Mouse (Mus musculus) heart, embryonic 16.5 days (tissue): Measurements from ENCODE around the gene Ltbp1. TPM values are rescaled to one million over a fixed set of nuclear protein-coding genes. Genes with fewer than 3 reads are reported as not detected.

Experiments used
- ATAC-seq: fragments of 200-750 bp; cut with Nextera tagmentation; replicated peaks from 2 replicates; pipeline ENCODE4 v1.8.0; 2017; ENCODE audit warnings: moderate number of reproducible peaks; ENCODE audit not compliant: insufficient read depth, low FRiP score; ENCODE audit errors: extremely low read depth
- H3K27ac ChIP-seq: fragments of 300-500 bp; sonication (generic); 2 replicates; pipeline ENCODE4 v1.5.1; 2014; ENCODE audit warnings: mild to moderate bottlenecking, low read length, control low read depth, moderate library complexity
- H3K27me3 ChIP-seq: fragments of 300-500 bp; sonication (generic); 2 replicates; pipeline ENCODE4 v1.6.1; 2014; ENCODE audit warnings: low read length, mixed read lengths; ENCODE audit not compliant: control insufficient read depth, insufficient read depth
- H3K36me3 ChIP-seq: fragments of 300-500 bp; sonication (generic); 2 replicates; pipeline ENCODE4 v1.6.1; 2014; ENCODE audit not compliant: control insufficient read depth, insufficient read depth
- H3K4me1 ChIP-seq: fragments of 300-500 bp; sonication (generic); 2 replicates; pipeline ENCODE4 v1.6.1; 2014; ENCODE audit warnings: low read length, mixed read lengths; ENCODE audit not compliant: control insufficient read depth, insufficient read depth
- H3K4me2 ChIP-seq: fragments of 300-500 bp; sonication (generic); 2 replicates; pipeline ENCODE4 v1.6.1; 2014; ENCODE audit warnings: low read depth, mild to moderate bottlenecking, control low read depth, low read length
- H3K4me3 ChIP-seq: fragments of 300-500 bp; sonication (generic); 2 replicates; pipeline ENCODE4 v1.5.1; 2014; ENCODE audit warnings: mild to moderate bottlenecking, control low read depth, low read length
- H3K9ac ChIP-seq: fragments of 300-500 bp; sonication (generic); 2 replicates; pipeline ENCODE4 v1.6.1; 2014; ENCODE audit warnings: low read length, control low read depth
- H3K9me3 ChIP-seq: fragments of 300-500 bp; sonication (generic); replicated peaks from 2 replicates; pipeline ENCODE4 v1.6.1; 2016; ENCODE audit warnings: low read length; ENCODE audit not compliant: control insufficient read depth
- WGBS: fragments of 180-500 bp; shearing (Covaris S2); extraction: QIAGEN DNeasy Blood & Tissue Kit; methylation state at CpG from one replicate; pipeline ENCODE4 v1.1.7; 2014; 5-methylcytosine and 5-hydroxymethylcytosine counted together
- polyA plus RNA-seq: library from polyadenylated mRNA; unstranded; fragments of >200 nt; fragmentation: Nextera tagmentation; extraction: Ambion mirVana; gene quantifications from 2 replicates; pipeline ENCODE4 v1.2.1, GENCODE M21; 2015

Gene Ltbp1
- polyA plus RNA-seq, 1 experiment from 2014 or later = 15.6 TPM

DNA sequence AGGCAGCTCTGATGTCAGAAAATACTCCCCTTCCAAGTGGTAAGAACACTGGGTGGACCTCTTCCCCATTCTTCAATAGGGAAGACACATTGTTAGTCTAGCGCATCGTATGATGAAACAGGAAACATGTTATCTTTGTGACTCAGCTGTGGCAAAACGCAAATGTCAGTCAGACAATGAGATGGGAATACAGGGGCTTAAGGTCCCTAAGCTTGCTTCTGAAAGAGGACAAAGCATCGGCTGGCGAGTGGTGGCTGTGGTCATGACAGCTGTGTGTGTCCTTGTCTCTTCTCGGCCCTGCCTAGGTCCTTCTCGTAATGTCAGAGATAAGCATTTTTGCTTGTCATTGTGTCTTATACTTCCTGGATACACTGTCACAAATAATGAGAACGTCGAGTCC, 194.3 kb downstream of the Ltbp1 start:
- Histone ChIP-seq H3K27me3 (no peaks in the 10 kb centered on the region), H3K4me3 (no peak overlapping the region), H3K4me1 (peaks cover 5% of the 10 kb centered on the region; the same call in 1 of the 2 replicates), H3K36me3 (no peaks in the 10 kb centered on the region), H3K27ac (no peak overlapping the region), H3K9me3 (no peaks in the 10 kb centered on the region), H3K9ac (no peak overlapping the region), H3K4me2 (no peak overlapping the region)
- WGBS = 42% methylated on average over 9 of the region's 9 CpGs
- ATAC-seq = no peak

- Histone ChIP-seq H3K9me3 (no peaks in the 10 kb centered on the region), H3K4me3 (no peak overlapping the region), H3K9ac (no peak overlapping the region), H3K27ac (no peak overlapping the region), H3K36me3 (no peaks in the 10 kb centered on the region), H3K4me2 (no peak overlapping the region), H3K27me3 (no peaks in the 10 kb centered on the region), H3K4me1 (peaks cover 3% of the 10 kb centered on the region; the same call in 1 of the 2 replicates)
- no peak for ATAC-seq
- WGBS = 80% methylated on average over 3 of the region's 3 CpGs
Observed at GRCm38 (mm10) chr17:75202314-75202713, 196.9 kb downstream of the Ltbp1 start.

DNA sequence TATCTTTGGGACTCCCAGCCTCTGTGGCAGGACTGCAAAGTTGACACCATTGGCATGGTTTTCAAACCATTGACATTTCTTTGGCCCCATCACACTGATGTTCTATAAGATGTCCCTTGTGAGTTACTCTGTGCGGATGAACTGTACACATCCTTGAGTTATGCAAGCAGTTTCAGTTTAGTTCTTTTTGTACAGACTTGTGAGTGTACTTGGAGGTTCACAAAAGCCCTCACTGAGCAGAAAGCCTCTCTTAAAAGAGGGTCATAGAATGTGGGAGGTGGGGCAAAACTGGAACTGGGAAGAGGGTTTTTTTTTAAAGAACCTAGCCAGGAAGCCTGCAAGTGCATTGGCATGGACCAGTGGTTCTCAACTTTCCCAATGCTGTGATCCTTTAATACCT, 198.7 kb downstream of the Ltbp1 start:
- H3K4me1 ChIP-seq = peaks cover 3% of the 10 kb centered on the region; the same call in 1 of the 2 replicates
- H3K9me3 ChIP-seq = no peaks in the 10 kb centered on the region; the same call in 1 of the 2 replicates
- no peak overlapping the region for H3K27ac ChIP-seq
- no peak overlapping the region for H3K4me2 ChIP-seq
- 91% methylated on average over 1 of the region's 1 CpGs for WGBS
- H3K27me3 ChIP-seq = no peaks in the 10 kb centered on the region
- no peak for ATAC-seq
- no peak overlapping the region for H3K9ac ChIP-seq
- H3K36me3 ChIP-seq = no peaks in the 10 kb centered on the region
- no peak overlapping the region for H3K4me3 ChIP-seq

DNA sequence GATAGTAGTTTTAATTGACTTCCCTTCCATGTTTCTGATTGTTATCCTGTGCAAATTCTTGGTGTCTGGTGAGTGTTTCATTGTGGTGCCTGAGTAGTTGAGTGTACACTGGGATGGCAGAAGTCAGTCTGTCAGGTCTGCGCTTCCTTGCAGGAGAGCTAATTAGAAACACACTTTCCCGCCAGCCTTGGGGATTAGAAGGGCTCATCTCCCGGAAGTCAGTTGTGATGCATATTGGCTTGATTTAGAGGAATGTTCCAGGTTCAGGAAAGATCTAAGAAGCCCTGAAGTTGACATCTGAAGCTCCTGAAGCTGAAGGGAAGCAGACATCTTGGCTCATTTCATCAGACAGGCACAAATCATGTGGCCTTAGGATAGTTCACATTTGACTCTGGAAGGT, 200.9 kb downstream of the Ltbp1 start:
- Histone ChIP-seq H3K4me1 (no peaks in the 10 kb centered on the region), H3K9me3 (no peaks in the 10 kb centered on the region; the same call in 1 of the 2 replicates), H3K27ac (no peak overlapping the region), H3K36me3 (no peaks in the 10 kb centered on the region), H3K4me2 (no peak overlapping the region), H3K27me3 (no peaks in the 10 kb centered on the region), H3K9ac (no peak overlapping the region), H3K4me3 (no peak overlapping the region)
- no peak for ATAC-seq
- 64% methylated on average over 3 of the region's 3 CpGs for WGBS

DNA sequence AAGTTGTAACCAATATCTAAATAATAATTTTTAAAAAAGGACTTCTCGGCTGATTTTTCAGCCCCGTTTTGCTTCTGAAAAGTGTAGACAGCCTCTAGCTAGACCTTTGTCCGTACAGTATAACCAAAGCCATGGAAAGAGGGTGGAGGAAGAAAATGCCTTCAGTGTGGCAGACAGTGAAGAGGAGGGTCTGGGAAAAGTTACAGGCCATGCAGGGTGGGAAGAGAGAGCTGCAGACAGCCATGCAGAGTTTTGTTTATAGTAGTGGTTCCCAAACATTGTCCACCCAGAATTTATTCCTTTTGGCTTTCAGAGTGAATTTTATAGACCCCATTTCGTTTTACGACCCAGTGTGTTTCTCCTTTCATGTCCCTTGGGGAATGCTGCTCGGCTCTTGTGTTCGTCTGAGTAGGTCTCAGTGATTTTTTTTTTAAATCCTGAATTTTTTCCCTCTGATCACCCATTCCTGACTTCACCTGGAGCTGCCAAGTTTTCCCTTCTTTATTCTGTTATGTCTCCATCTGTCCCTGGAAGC, 202.9 kb downstream of the Ltbp1 start:
- ATAC-seq = no peak

GRCm38 (mm10) chr17:75210526-75210925, 205.2 kb downstream of the Ltbp1 start:
- Histone ChIP-seq H3K27ac (no peak overlapping the region), H3K4me1 (no peaks in the 10 kb centered on the region), H3K4me2 (no peak overlapping the region), H3K4me3 (no peak overlapping the region), H3K9ac (no peak overlapping the region), H3K27me3 (no peaks in the 10 kb centered on the region), H3K9me3 (no peaks in the 10 kb centered on the region; the same call in 1 of the 2 replicates), H3K36me3 (no peaks in the 10 kb centered on the region)
- whole genome bisulfite sequencing = 93% methylated on average over 4 of the region's 4 CpGs
- no peak for ATAC-seq

More for the DNA sequence above, 202.9 kb downstream of the Ltbp1 start:
- Histone ChIP-seq H3K9me3 (no peaks in the 10 kb centered on the region; the same call in 1 of the 2 replicates), H3K4me3 (no peak overlapping the region), H3K27me3 (no peaks in the 10 kb centered on the region), H3K36me3 (no peaks in the 10 kb centered on the region), H3K4me1 (no peaks in the 10 kb centered on the region), H3K27ac (no peak overlapping the region), H3K4me2 (no peak overlapping the region), H3K9ac (no peak overlapping the region)
- WGBS = 86% methylated on average over 7 of the region's 7 CpGs

- no peaks in the 10 kb centered on the region for H3K36me3 ChIP-seq
- H3K27me3 ChIP-seq = no peaks in the 10 kb centered on the region
- H3K4me2 ChIP-seq = no peak overlapping the region
- H3K27ac ChIP-seq = no peak overlapping the region
- H3K9me3 ChIP-seq = no peaks in the 10 kb centered on the region
- H3K4me1 ChIP-seq = no peaks in the 10 kb centered on the region
- H3K9ac ChIP-seq = no peak overlapping the region
- ATAC-seq = no peak
- WGBS = 95% methylated on average over 2 of the region's 2 CpGs
- no peak overlapping the region for H3K4me3 ChIP-seq
Observed at GRCm38 (mm10) chr17:75216362-75216761, 211.0 kb downstream of the Ltbp1 start.

- H3K9ac ChIP-seq = no peak overlapping the region
- no peak for ATAC-seq
- H3K27ac ChIP-seq = no peak overlapping the region
- H3K27me3 ChIP-seq = no peaks in the 10 kb centered on the region
- H3K4me2 ChIP-seq = no peak overlapping the region
- H3K4me3 ChIP-seq = no peak overlapping the region
- H3K4me1 ChIP-seq = no peaks in the 10 kb centered on the region
- H3K36me3 ChIP-seq = no peaks in the 10 kb centered on the region
- 84% methylated on average over 6 of the region's 6 CpGs for WGBS
- H3K9me3 ChIP-seq = no peaks in the 10 kb centered on the region
Observed at GRCm38 (mm10) chr17:75218700-75219099, 213.3 kb downstream of the Ltbp1 start.

GRCm38 (mm10) chr17:75228321-75228720, 223.0 kb downstream of the Ltbp1 start:
- no peaks in the 10 kb centered on the region for H3K27me3 ChIP-seq
- no peaks in the 10 kb centered on the region for H3K36me3 ChIP-seq
- no peak for ATAC-seq
- H3K4me1 ChIP-seq = no peaks in the 10 kb centered on the region
- no peak overlapping the region for H3K4me3 ChIP-seq
- no peaks in the 10 kb centered on the region for H3K9me3 ChIP-seq
- 79% methylated on average over 3 of the region's 3 CpGs for WGBS
- H3K4me2 ChIP-seq = no peak overlapping the region
- H3K27ac ChIP-seq = no peak overlapping the region
- H3K9ac ChIP-seq = no peak overlapping the region
